8 mouse cellular contexts compared by ENCODE assay signal in the genomic region with DNA sequence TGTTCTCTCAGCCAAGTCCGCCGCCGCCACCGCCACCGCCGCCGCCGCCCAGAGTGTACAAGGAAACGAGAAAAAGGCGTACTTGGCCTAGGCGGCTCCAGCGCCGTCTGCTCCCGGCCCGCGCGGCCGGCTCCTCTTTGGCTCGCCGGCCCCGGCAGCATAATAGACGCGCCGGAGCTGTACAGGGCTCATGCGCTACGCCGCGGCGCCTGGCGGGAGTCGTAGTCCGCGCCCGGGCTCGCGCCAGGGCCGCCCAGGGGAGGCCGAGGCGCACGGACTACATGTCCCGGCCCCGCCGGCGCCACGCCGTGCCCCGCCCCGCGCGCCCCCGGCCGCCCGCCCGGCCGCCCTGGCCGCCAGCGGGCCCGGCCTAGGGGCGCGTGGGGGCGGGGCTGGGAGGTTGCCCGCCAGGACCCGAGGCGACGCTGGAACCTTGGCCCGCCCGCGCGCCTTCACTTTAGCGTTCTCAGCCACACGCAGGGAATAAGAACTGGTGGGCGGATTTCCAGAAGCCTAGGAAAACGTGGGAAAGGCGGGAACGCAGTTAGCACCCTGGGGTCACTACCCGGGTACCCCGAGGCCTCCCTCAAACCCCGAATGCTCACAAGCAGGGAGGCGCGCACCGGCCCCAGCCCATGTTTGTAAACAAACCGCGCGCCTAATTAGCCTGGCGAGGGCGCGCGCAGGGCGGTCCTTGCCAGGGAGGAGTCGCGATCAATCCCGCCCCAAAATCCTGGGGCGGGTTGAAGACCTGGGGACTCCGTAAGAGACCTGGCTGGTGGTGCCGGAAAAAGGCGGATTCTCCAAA. TPM values are rescaled to one million over a fixed set of nuclear protein-coding genes. Genes with fewer than 3 reads are reported as not detected.
A peak's percentile ranks its signal among the peaks of the same experiment; 100 is the strongest.
DNase-seq lines count a peak whose midpoint lies in the region; ATAC-seq lines count a peak whose summit lies in the region.

No protein-coding gene starts in this region.

- H3K9ac ChIP-seq in intestine, embryonic 14.5 days (ENCODE audit: low read length) = peak overlapping the region; percentile 94

- H3K4me2 ChIP-seq in intestine, embryonic 14.5 days (ENCODE audit: low read length) = peak overlapping the region; percentile 97

- peak; percentile 98 for ATAC-seq in intestine, embryonic 14.5 days (replicated peaks; ENCODE audit: low FRiP score, low TSS enrichment, low read depth)

- no peaks in the 10 kb centered on the region for H3K9me3 ChIP-seq in intestine, embryonic 14.5 days (ENCODE audit: control insufficient read depth, low read length)

- peak; percentile 96 for DNase-seq in adrenal gland, adult (ENCODE audit: inconsistent age in 2 of 2, low spot score in 1 of 2)
- DNase-seq in embryo, embryonic 10.5 days (ENCODE audit: low spot score) = peak; percentile 96
- peak; percentile 95 for DNase-seq in gastrocnemius, postnatal 25 days
- DNase-seq in intestine, embryonic 14.5 days (ENCODE audit: low spot score) = peak; percentile 88
- peak; percentile 94 to 95 for DNase-seq in left cerebral cortex, postnatal 14 days (ENCODE audit: low spot score in 2 of 2)
- DNase-seq in mesoderm, embryonic 11.5 days (ENCODE audit: low read depth, low spot score) = peak; percentile 95
- DNase-seq in right cerebral cortex, postnatal 36 days (ENCODE audit: low spot score in 2 of 2) = peak; percentile 89 to 92
- peak; percentile 90 for DNase-seq in yolk sac, embryonic 10.5 days (ENCODE audit: low spot score)

- under 1% methylated on average over 94 of the region's 96 CpGs for WGBS in intestine, embryonic 14.5 days

- no peaks in the 10 kb centered on the region for H3K27me3 ChIP-seq in intestine, embryonic 14.5 days (replicated peaks; ENCODE audit: control insufficient read depth, insufficient read depth, low read length)

- peak overlapping the region; percentile 93 for H3K27ac ChIP-seq in intestine, embryonic 14.5 days (ENCODE audit: low read depth)

- peaks cover 29% of the 10 kb centered on the region for H3K4me1 ChIP-seq in intestine, embryonic 14.5 days (replicated peaks; ENCODE audit: control insufficient read depth, insufficient read depth, low read length)

- peak overlapping the region; percentile 78 for H3K4me3 ChIP-seq in intestine, embryonic 14.5 days (ENCODE audit: low read depth, low read length)

- intact Hi-C loops in left cerebral cortex, postnatal 14 days (cut with DNase I) = loop anchor here (2.0 kb wide), 1 partner anchor 39 kb away; a partner anchor contains a TSS

- peaks cover 3% of the 10 kb centered on the region; the same call in 1 of the 2 replicates for H3K36me3 ChIP-seq in intestine, embryonic 14.5 days (ENCODE audit: control insufficient read depth, insufficient read depth, low read length)

RNA-seq across cellular contexts. Expression of a gene that starts 31.8 kb away (rescaled TPM):
- total RNA-seq in gastrocnemius, postnatal 25 days (2021) = 10 to 100 TPM; 20.5 to 25.1 TPM
- polyA plus RNA-seq in intestine, embryonic 14.5 days (2014; fragmentation: Nextera tagmentation; extraction: Ambion mirVana) = 122 and 138 TPM in 2 replicates
- total RNA-seq in left cerebral cortex, postnatal 14 days (2021) = 10 to 100 TPM; 61.3 to 64.0 TPM

RNA-seq across cellular contexts. Expression of a gene that starts 33.6 kb away (rescaled TPM):
- total RNA-seq in gastrocnemius, postnatal 25 days (2021) = 1 to 10 TPM in 1 of 2 experiments, under 1 TPM in 1; 0.74 to 1.3 TPM
- polyA plus RNA-seq in intestine, embryonic 14.5 days (2014; fragmentation: Nextera tagmentation; extraction: Ambion mirVana) = 7.7 and 9.0 TPM in 2 replicates
- total RNA-seq in left cerebral cortex, postnatal 14 days (2021) = 10 to 100 TPM; 27.9 to 28.5 TPM

RNA-seq across cellular contexts. Expression of a gene that starts 39.3 kb away (rescaled TPM):
- total RNA-seq in gastrocnemius, postnatal 25 days (2021) = 10 to 100 TPM; 15.4 to 18.3 TPM
- 58.3 and 61.7 TPM in 2 replicates for polyA plus RNA-seq in intestine, embryonic 14.5 days (2014; fragmentation: Nextera tagmentation; extraction: Ambion mirVana)
- total RNA-seq in left cerebral cortex, postnatal 14 days (2021) = 10 to 100 TPM; 34.9 to 37.3 TPM

RNA-seq across cellular contexts. Expression of a gene that starts 48.9 kb away (rescaled TPM):
- total RNA-seq in gastrocnemius, postnatal 25 days (2021) = 1 to 10 TPM; 2.4 to 4.4 TPM
- polyA plus RNA-seq in intestine, embryonic 14.5 days (2014; fragmentation: Nextera tagmentation; extraction: Ambion mirVana) = 7.2 and 7.5 TPM in 2 replicates
- total RNA-seq in left cerebral cortex, postnatal 14 days (2021) = 10 to 100 TPM; 15.9 to 18.9 TPM

Comparison
In these comparisons a context has a peak if more than half of its experiments do, and no peak if none do; other contexts are left out.
1. Peak in every context shown above with its lines: DNase-seq, ATAC-seq, H3K4me3 ChIP-seq and H3K27ac ChIP-seq.
2. RNA of a gene that starts 33.6 kb away (total RNA-seq): 27.9 to 28.5 TPM in left cerebral cortex, postnatal 14 days; 0.74 to 1.3 TPM in gastrocnemius, postnatal 25 days; every median in the first group is over 10 times any median in the second.